Mouse (Mus musculus): ENCODE results near the gene Lrmp. TPM values are rescaled to one million over a fixed set of nuclear protein-coding genes. Genes with fewer than 3 reads are reported as not detected.
A peak's percentile ranks its signal among the peaks of the same experiment; 100 is the strongest.
"Not testable (repeated sequence)": the region's sequence is repeated elsewhere in the genome, so short reads cannot be mapped to it uniquely, and the experiment has no call there.

Gene Lrmp
- total RNA-seq, 2 experiments from 2014 or later, result 2.7 to 2.8 TPM

- DNase-seq (ENCODE audit: low spot score in 2 of 2), result no peak
Measured at GRCm38 (mm10) chr6:145104241-145104939, 11.1 kb upstream of the Lrmp start.

DNA sequence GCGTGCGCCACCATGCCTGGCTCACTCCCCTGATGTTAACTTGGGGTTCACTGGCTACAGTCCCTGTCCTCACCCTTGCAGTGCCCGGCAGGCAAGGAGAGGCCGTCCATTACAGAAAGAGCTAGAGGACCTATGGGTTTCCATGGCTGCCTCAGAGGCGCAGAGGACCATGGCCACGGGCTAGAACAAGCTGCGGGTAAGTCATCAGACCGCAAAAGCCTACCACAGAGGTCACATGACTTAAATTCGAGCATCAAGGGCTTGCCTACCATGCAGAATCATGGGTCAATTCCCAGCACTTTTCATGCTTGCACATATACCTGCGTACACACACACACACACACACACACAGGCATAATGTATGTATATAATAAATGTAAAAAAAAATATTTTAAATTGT, 10.0 kb upstream of the Lrmp start:
- no peak for DNase-seq (ENCODE audit: low spot score in 2 of 2)

- no peak for DNase-seq (ENCODE audit: low spot score in 2 of 2)
Measured at GRCm38 (mm10) chr6:145106163-145106842, 9.2 kb upstream of the Lrmp start.

DNA sequence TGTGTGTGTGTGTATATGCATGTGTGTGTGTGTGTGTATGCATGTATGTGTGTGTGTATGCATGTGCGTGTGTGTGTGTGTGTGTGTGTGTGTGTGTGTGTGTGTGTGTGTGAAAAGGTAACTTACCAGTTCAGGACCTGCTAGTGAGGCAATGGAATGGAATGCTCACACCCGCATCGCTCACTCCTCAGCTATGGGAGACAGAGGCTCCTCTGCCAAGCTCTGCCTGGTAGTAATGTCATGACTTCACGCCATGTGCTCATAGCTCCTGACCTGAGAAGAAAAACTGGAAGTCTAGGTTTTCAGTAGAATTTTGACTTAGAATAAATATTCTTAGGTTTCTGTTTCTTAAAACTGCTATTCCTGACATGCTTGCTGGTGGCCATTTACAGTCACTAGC, 4.7 kb upstream of the Lrmp start:
- no peak for DNase-seq (ENCODE audit: low spot score in 2 of 2)

GRCm38 (mm10) chr6:145112865-145113264, 2.6 kb upstream of the Lrmp start:
- DNase-seq (ENCODE audit: low spot score in 2 of 2), result peak in 1 of 2 experiments; percentile 37

GRCm38 (mm10) chr6:145114561-145114960, 892 bp upstream of the Lrmp start:
- no peak for DNase-seq (ENCODE audit: low spot score in 2 of 2)

DNA sequence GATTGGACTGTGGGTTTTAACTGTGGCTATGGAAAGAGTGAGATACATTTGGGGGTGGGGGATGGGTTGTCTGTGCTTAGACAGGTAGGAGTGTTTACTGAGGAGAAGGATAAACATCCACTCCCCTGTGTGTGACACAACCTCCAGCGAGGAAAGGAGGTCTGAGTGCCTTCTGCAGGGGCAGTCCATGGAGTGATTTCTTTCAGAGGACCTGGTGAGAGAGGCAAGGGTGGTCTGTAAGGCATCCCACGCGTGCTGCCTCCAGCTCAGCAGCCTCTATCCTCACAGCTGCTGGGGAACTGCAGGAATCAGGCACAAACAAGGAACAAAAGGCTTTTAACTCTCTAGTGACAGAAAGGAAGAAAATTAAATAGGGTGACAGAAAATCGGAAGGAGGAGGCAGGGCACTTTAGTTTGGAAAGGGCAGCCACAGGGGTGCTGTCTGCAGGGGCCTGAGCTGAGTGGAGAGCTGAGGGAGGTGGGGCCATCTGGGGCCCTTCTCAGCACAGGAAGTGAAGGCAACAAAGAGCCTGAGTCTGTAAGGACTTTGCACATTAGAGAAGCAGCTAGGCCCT, 732 bp downstream of the Lrmp start:
- DNase-seq (ENCODE audit: low spot score in 2 of 2), result no peak

GRCm38 (mm10) chr6:145120086-145120485, 4.6 kb downstream of the Lrmp start:
- no peak for DNase-seq (ENCODE audit: low spot score in 2 of 2)

- DNase-seq (ENCODE audit: low spot score in 2 of 2), result no peak
Measured at GRCm38 (mm10) chr6:145120787-145121589, 5.5 kb downstream of the Lrmp start.

DNA sequence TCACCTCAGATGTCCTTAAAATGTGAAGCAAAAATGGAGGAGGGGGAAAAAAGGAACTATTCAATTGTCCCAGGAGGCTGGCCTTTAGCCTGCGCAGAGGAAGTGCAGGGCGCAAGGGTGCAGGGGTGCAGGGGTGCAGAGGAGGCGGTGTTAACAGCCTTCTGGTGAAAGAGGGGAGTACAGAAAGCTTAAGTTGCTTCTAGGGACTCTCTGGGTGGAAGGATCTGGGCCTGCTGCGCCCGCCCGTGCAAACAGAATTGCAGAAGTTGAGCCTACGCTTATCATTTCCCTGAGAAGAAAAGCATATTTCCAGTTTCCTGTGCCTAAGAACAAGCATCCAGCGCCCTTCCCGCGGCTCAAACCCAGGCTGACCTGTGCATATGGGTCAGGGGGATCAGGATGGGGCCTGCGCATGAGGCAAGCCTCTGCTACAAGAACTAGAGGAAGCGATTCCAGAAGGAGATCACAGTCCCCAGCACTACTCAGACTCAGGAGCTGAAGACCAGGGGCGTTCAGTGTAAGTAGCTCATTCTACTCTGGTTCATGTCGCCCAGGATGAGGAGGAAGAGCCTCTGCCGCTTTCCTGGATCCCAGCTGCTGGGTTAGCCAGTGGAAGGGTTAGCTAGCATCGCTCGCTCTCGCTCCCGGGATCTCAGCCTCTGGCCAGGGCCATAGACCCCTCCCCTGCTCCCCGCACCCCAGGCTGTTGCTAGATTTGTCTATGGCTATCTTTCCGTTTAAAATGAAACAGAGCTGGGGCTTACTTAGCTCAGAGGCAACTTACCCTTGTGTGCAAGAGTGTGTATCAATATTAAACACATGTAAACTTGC, 6.4 kb downstream of the Lrmp start:
- no peak for DNase-seq (ENCODE audit: low spot score in 2 of 2)

DNA sequence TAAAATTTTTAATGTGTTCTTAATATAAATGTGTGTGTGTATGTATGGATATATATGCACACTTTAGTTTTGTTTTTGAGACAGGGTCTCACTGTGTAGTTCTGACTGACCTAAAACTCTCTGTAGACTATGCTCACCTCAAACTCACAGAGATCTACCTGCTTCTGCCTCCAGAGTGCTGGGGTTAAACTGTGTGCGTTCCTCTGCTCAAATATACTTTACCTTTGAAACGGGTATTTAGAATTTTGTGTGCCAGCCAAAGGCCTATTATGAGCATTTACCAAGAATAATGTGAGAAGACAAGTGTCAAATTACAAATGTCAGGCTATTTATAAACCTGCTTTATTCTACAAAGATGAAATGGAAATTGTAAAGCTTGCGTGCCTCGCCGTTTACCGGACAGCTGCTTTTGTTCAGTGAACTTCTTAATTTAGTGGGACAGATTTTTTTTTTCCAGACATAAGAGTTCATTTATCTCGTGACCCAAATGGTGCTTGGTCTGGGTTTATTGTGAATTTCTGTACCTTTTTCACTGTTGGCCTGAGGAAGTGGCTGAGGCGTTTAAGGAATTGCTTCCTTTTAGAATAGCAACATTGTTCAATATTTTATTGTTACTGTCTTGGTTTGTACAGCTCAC, 7.1 kb downstream of the Lrmp start:
- DNase-seq (ENCODE audit: low spot score in 2 of 2), result no peak

DNA sequence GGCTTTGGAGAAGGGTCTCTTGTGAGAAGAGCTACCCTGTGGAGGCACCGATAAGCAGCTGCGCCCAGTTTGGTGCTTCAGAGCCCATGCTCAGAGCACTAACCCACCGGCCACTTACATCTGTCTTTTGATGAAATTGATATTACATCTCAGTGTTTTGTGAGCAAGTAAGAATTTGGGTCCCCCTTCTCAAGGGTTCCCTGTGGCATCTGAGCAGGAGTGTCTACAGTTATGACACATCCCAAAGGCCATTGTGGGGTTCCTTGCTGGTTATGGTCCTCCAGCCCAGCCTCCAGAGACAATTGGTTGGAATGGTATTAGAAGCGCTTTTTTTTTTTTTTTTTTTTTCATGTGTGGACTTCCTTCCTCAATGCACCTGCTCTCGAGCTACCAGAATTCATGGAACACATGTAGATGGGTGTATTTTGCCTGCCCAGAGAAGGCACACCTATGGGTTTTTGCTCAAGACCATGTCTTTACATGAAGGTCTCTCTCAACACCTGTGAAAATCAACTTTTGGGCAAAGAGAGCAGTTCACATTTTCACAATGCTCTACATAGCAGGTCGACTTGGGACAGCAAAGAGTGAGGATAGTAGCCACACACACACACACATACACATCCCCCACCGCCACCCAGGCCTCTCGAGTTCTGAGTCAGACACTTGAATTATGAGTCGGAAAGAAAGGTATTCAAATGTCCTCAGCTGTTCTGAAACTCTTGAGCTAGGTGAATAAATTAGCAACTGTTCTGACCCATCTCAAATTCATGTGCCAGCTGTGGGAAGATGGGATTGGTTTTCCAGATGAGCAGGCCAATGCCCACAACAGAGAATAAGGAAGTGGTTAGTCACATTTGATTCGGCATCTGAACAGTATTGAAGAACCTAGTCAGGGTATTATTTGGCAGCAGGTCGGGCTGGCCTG, 7.9 kb downstream of the Lrmp start:
- DNase-seq (ENCODE audit: low spot score in 2 of 2), result no peak

- no peak for DNase-seq (ENCODE audit: low spot score in 2 of 2)
Measured at GRCm38 (mm10) chr6:145124621-145125020, 9.2 kb downstream of the Lrmp start.

GRCm38 (mm10) chr6:145125591-145126113, 10.2 kb downstream of the Lrmp start:
- no peak for DNase-seq (ENCODE audit: low spot score in 2 of 2)

DNA sequence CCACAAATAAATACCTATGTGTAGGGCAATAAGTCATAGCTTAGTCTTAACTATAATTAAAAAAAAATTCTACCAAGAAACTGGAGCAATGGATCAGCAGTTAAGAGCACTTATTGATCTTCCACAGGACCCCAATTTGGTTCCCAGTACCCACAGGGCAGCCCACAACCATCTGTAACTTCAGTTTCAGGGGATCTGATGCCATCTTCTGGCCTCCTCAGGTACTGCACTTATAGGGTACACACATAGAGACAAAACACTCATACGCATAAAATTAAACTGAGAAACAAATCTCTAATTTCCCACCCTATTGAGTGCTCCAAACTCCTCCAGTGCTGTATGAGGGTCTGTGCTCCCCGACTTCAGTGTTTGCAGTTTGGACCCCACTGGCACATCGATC, 12.2 kb downstream of the Lrmp start:
- DNase-seq (ENCODE audit: low spot score in 2 of 2), result no peak

DNA sequence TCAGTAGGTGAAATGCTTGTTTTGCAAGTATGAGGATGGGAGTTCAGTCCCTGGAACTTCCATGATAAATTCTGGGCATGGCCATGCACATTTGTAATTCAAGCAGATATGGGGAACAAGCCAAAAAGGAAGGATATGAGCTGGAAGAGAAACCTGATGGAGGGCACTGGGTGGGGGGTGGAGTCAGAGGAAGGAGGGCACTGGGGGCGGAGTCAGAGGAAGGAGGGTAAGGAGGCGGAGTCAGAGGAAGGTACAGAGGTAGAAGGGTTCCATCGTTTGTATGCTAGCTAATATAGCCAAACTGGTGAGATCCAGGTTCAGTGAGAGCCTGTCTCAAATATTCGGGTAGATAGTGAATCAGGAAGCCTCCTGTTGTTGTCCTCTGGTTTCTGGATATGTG, 14.1 kb downstream of the Lrmp start:
- DNase-seq (ENCODE audit: low spot score in 2 of 2), result no peak

GRCm38 (mm10) chr6:145131991-145132390, 16.5 kb downstream of the Lrmp start:
- DNase-seq (ENCODE audit: low spot score in 2 of 2), result no peak

DNA sequence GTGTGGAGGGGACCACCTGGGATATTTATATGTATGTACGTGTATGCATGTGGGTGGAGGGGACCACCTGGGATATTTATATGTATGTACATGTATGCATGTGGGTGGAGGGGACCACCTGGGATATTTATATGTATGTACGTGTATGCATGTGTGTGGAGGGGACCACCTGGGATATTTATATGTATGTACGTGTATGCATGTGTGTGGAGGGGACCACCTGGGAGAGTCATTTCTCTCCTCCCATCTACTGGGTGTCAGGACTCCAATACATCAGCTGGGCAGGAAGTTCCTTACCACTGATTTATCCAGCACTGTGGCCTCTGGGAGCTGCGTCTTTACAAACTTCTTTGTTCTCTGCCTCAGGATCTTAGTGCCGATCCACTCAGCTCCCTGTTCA, 17.5 kb downstream of the Lrmp start:
- DNase-seq (ENCODE audit: low spot score in 2 of 2), result not testable (repeated sequence)

GRCm38 (mm10) chr6:145135295-145135694, 19.8 kb downstream of the Lrmp start:
- no peak for DNase-seq (ENCODE audit: low spot score in 2 of 2)
